In the genomic region with DNA sequence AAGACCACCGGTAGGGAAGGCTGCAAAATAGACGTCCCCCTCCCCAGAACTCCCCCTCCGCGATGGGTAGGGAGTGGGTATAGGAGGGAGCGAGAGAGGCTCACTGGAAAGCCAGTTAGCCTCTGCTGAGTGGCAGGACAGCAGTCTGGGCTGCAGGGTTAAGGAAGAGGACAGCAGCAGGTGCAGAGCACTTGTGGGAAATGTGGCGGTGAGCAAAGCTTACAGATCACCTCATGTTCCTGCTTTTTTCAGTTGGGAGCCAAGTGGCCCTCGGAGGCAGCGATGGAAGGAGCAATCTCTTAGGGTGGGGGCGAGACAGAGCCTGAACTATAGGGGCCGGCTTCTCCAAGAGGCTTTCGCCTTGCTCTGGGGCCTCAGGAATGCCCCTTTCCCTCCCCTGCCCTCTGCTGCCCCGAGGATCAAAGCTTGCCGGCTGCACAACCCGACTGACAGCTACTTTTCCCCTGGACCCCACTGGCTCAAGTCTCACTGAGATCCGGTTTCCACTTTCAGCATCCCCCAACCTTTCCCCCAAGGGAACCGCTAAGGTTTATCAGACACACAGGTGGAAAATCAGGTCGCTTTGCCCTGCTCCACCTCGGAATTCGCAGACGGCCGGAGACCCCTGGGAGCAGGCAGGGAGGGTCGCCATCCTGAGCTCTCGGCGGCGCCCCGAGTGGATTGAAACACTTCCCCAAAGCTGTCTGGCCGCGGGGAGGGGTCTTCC, we compare ENCODE assay signal across 8 mouse cellular contexts. TPM values are rescaled to one million over a fixed set of nuclear protein-coding genes. Genes with fewer than 3 reads are reported as not detected.
DNase-seq lines count a peak whose midpoint lies in the region; ATAC-seq and TF ChIP-seq lines count a peak whose summit lies in the region.

No protein-coding gene starts in this region.

- TF ChIP-seq CTCF in hindbrain, postnatal 0 days (IDR thresholded peaks at IDR 0.05; ENCODE audit: low read depth) = no peak

- peaks cover 15% of the 10 kb centered on the region; the same call in 1 of the 2 replicates for H3K27me3 ChIP-seq in neural tube, embryonic 11.5 days (ENCODE audit: control insufficient read depth, insufficient read depth, low read length)
- H3K27me3 ChIP-seq in hindbrain, postnatal 0 days (ENCODE audit: insufficient read depth, low read length) = no peaks in the 10 kb centered on the region
- peaks cover 8% of the 10 kb centered on the region; the same call in 1 of the 2 replicates for H3K27me3 ChIP-seq in midbrain, embryonic 14.5 days (ENCODE audit: control insufficient read depth, insufficient read depth, low read length)

- peak; percentile 26 for DNase-seq in CD4-positive, CD25-positive, alpha-beta regulatory T cell, adult 2 months (ENCODE audit: low read depth, low spot score)
- no peak for DNase-seq in neural tube, embryonic 11.5 days (ENCODE audit: low spot score)
- DNase-seq in neural tube, embryonic 10.5 days (ENCODE audit: extremely low spot score, low spot score) = no peak
- DNase-seq in hindbrain, postnatal 0 days (ENCODE audit: low spot score) = no peak
- no peak for DNase-seq in midbrain, embryonic 14.5 days
- no peak for DNase-seq in right cerebral cortex, postnatal 36 days (ENCODE audit: low spot score in 2 of 2)
- no peak for DNase-seq in spleen, postnatal 36 days (ENCODE audit: low spot score in 2 of 2)

- no peaks in the 10 kb centered on the region for H3K36me3 ChIP-seq in neural tube, embryonic 11.5 days (ENCODE audit: control insufficient read depth, insufficient read depth, low read length)
- H3K36me3 ChIP-seq in hindbrain, postnatal 0 days (ENCODE audit: insufficient read depth, low read length) = no peaks in the 10 kb centered on the region
- H3K36me3 ChIP-seq in midbrain, embryonic 14.5 days (ENCODE audit: control insufficient read depth, insufficient read depth, low read length) = no peaks in the 10 kb centered on the region

- peak overlapping the region; percentile 96 for H3K4me2 ChIP-seq in neural tube, embryonic 11.5 days (ENCODE audit: low read depth)
- peak overlapping the region; percentile 68 for H3K4me2 ChIP-seq in hindbrain, postnatal 0 days (ENCODE audit: low read depth, low read length)
- peak overlapping the region; percentile 98 for H3K4me2 ChIP-seq in midbrain, embryonic 14.5 days (ENCODE audit: low read length)

- H3K9me3 ChIP-seq in neural tube, embryonic 11.5 days (ENCODE audit: control insufficient read depth, low read length) = no peaks in the 10 kb centered on the region
- no peaks in the 10 kb centered on the region for H3K9me3 ChIP-seq in hindbrain, postnatal 0 days (ENCODE audit: low read length)
- no peaks in the 10 kb centered on the region for H3K9me3 ChIP-seq in midbrain, embryonic 14.5 days (ENCODE audit: control insufficient read depth, low read length)

- 4% methylated on average over 28 of the region's 28 CpGs for WGBS in neural tube, embryonic 11.5 days
- WGBS in hindbrain, postnatal 0 days = 10% methylated on average over 28 of the region's 28 CpGs
- 4% methylated on average over 28 of the region's 28 CpGs for WGBS in midbrain, embryonic 14.5 days

- H3K9ac ChIP-seq in neural tube, embryonic 11.5 days (ENCODE audit: low read length) = peak overlapping the region; percentile 61
- H3K9ac ChIP-seq in hindbrain, postnatal 0 days (replicated peaks; ENCODE audit: low read length) = peak overlapping the region; percentile 45
- H3K9ac ChIP-seq in midbrain, embryonic 14.5 days (replicated peaks; ENCODE audit: low read length) = peak overlapping the region; percentile 54; the same call in 1 of the 2 replicates

- H3K27ac ChIP-seq in neural tube, embryonic 11.5 days (ENCODE audit: low read depth, low read length) = no peak overlapping the region
- H3K27ac ChIP-seq in hindbrain, postnatal 0 days = no peak overlapping the region
- no peak overlapping the region for H3K27ac ChIP-seq in midbrain, embryonic 14.5 days (replicated peaks; ENCODE audit: low read depth, low read length)

- H3K4me1 ChIP-seq in neural tube, embryonic 11.5 days (ENCODE audit: control insufficient read depth, insufficient read depth, low read length) = peaks cover 16% of the 10 kb centered on the region
- peaks cover 6% of the 10 kb centered on the region for H3K4me1 ChIP-seq in hindbrain, postnatal 0 days (ENCODE audit: insufficient read depth, low read length)
- peaks cover 37% of the 10 kb centered on the region for H3K4me1 ChIP-seq in midbrain, embryonic 14.5 days (ENCODE audit: control insufficient read depth, insufficient read depth, low read length)

- ATAC-seq in CD4-positive, CD25-positive, alpha-beta regulatory T cell, adult 4 months = no peak
- ATAC-seq in neural tube, embryonic 11.5 days (ENCODE audit: insufficient read depth, low FRiP score, low TSS enrichment) = no peak
- ATAC-seq in hindbrain, postnatal 0 days = no peak
- no peak for ATAC-seq in midbrain, embryonic 14.5 days (ENCODE audit: low FRiP score, low TSS enrichment)

- H3K4me3 ChIP-seq in neural tube, embryonic 11.5 days (ENCODE audit: low read depth, low read length) = peak overlapping the region; percentile 64
- H3K4me3 ChIP-seq in hindbrain, postnatal 0 days (ENCODE audit: low read length) = peak overlapping the region; percentile 45
- H3K4me3 ChIP-seq in midbrain, embryonic 14.5 days (replicated peaks; ENCODE audit: low read depth, low read length) = peak overlapping the region; percentile 55

RNA-seq across cellular contexts. Expression of a gene that starts 27.6 kb away (rescaled TPM):
- 1 to 10 TPM; 6.3 to 7.9 TPM for polyA plus RNA-seq in CD4-positive, CD25-positive, alpha-beta regulatory T cell, adult 4 months (2017; shearing (Covaris generic))
- polyA plus RNA-seq in neural tube, embryonic 11.5 days (2014; fragmentation: Nextera tagmentation; extraction: Ambion mirVana) = 1.2 and 2.0 TPM in 2 replicates
- total RNA-seq in hindbrain, postnatal 0 days (2014; rRNA removed) = 2.0 and 3.1 TPM in 2 replicates
- polyA plus RNA-seq in hindbrain, postnatal 0 days (2015; fragmentation: Nextera tagmentation; extraction: Ambion mirVana) = 2.5 and 3.3 TPM in 2 replicates
- polyA plus RNA-seq in midbrain, embryonic 14.5 days (2014; fragmentation: Nextera tagmentation; extraction: Ambion mirVana) = 1.6 and 2.3 TPM in 2 replicates

RNA-seq across cellular contexts. Expression of a gene that starts 33.9 kb away (rescaled TPM):
- not detected for polyA plus RNA-seq in CD4-positive, CD25-positive, alpha-beta regulatory T cell, adult 4 months (2017; shearing (Covaris generic))
- not detected in 2 replicates for polyA plus RNA-seq in neural tube, embryonic 11.5 days (2014; fragmentation: Nextera tagmentation; extraction: Ambion mirVana)
- total RNA-seq in hindbrain, postnatal 0 days (2014; rRNA removed) = 2.5 and 4.8 TPM in 2 replicates
- 6.2 and 6.3 TPM in 2 replicates for polyA plus RNA-seq in hindbrain, postnatal 0 days (2015; fragmentation: Nextera tagmentation; extraction: Ambion mirVana)
- 2.1 and 2.7 TPM in 2 replicates for polyA plus RNA-seq in midbrain, embryonic 14.5 days (2014; fragmentation: Nextera tagmentation; extraction: Ambion mirVana)
